Mouse (Mus musculus): Measurements from ENCODE around the gene Fam71f2. TPM values are rescaled to one million over a fixed set of nuclear protein-coding genes. Genes with fewer than 3 reads are reported as not detected.

Fam71f2 gene
- 1.0 TPM in 1 of 4 replicates, not detected in the others for total RNA-seq (2023)

DNA sequence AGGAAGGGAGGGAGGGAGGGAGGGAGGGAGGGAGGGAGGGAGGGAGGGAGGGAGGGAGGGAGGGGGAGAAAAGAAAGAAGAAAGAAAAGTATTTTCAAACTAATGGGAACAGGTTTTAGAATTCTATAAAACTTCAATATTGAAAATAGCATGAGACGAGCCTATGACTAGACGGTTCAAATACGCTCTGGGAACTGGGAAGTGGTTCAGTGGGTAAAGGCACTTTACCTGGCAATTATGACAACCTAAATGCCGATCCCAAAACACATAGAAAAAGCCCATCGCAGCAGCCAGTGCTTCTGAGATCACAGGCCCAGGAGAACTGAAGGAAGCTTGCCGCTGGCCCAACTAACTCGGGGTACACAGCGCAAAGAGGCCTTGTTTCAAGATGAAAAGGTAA, at the start of gene Fam71f2:
Gene Fam71f2, plus strand, starts transcription at position 301 of the 400 bp plus-strand sequence.

DNA sequence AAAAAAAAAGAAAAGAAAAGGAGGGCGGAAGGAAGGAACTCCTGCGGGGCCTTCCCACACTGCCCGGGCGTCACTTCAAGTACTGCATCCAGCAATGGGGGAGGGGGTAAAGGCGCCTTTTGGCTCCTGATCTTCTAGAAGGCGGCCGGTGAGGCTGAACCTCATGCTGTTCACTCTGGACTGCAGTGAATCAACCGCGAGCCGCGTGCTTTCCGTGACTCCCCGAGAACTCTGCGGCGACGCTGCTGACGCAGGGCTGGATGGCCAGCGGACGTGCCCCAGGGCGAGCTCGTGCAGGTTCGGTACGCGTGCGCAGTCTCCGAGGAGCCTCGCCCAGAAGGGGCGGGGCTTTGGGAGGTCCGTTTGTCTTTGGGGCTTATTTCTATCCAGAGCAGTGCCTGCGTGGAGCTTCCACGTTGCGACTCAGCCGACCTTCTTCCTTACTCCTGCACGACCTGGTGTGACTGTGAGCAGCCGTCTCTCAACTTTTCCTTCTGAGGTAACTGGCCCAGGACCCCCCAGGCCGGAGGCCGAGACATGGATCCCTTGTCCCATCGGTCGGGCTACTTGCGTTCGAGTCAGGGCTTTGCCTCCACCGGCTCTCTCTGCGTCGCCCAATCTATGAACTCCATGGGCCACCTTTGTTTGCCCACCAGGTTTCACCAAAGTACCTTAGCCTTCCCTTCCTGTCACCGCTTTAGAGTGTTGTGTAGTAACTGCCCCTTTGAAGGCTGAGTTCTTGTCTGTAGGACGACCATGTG, 6.9 kb upstream of the Fam71f2 start, which contains the start of gene Hilpda:
Gene Hilpda, plus strand, starts transcription at position 177 of the 761 bp plus-strand sequence.

GRCm38 (mm10) chr6:29318879-29319278, 39.5 kb downstream of the Fam71f2 start, which contains the start of gene Fam71f1:
TSS of gene Fam71f1 (plus strand) at chr6:29319140.

Other genes with a start within 250 kb of the Fam71f2 start
- not detected in 4 replicates for gene Lep, start 219.4 kb upstream of the Fam71f2 start, total RNA-seq (2023)
- 86.4 to 110 TPM (median 95.1 TPM) in 4 replicates for gene Rbm28, start 114.6 kb upstream of the Fam71f2 start, total RNA-seq (2023)
- 0.27 to 0.94 TPM (median 0.72 TPM) in 3 of 4 replicates, not detected in the other for gene Prrt4, start 100.0 kb upstream of the Fam71f2 start, total RNA-seq (2023)
- 58.6 to 69.6 TPM (median 64.2 TPM) in 4 replicates for gene Impdh1, start 63.2 kb upstream of the Fam71f2 start, total RNA-seq (2023)
- 22.2 to 28.7 TPM (median 28.1 TPM) in 4 replicates for gene Hilpda, start 7.1 kb upstream of the Fam71f2 start, total RNA-seq (2023)
- not detected in 4 replicates for gene Fam71f1, start 39.5 kb downstream of the Fam71f2 start, total RNA-seq (2023)
- gene Calu, start 68.5 kb downstream of the Fam71f2 start, total RNA-seq (2023) = 46.3 to 53.5 TPM (median 50.1 TPM) in 4 replicates
- gene Opn1sw, start 108.9 kb downstream of the Fam71f2 start, total RNA-seq (2023) = not detected in 4 replicates
- gene Ccdc136, start 116.7 kb downstream of the Fam71f2 start, total RNA-seq (2023) = not detected in 4 replicates
- 0.06 TPM in 1 of 4 replicates, not detected in the others for gene Flnc, start 153.7 kb downstream of the Fam71f2 start, total RNA-seq (2023)
- gene Atp6v1f, start 188.1 kb downstream of the Fam71f2 start, total RNA-seq (2023) = 195 to 211 TPM (median 201 TPM) in 4 replicates
- gene Atp6v1fnb, start 191.8 kb downstream of the Fam71f2 start, total RNA-seq (2023) = 8.3 to 9.7 TPM (median 9.1 TPM) in 4 replicates
- gene Kcp, start 228.4 kb downstream of the Fam71f2 start, total RNA-seq (2023) = 0.12 TPM in 1 of 4 replicates, not detected in the others
- gene Irf5, start 247.0 kb downstream of the Fam71f2 start, total RNA-seq (2023) = 239 to 270 TPM (median 247 TPM) in 4 replicates